Mouse (Mus musculus) natural killer cell, adult 2 months (primary cell): ENCODE results near the gene Cradd.

ENCODE experiments used
- DNase-seq, 2 experiments: peaks; one replicate each; pipeline ENCODE4 v3.0.0; 2022; ENCODE audit warnings: low spot score in 2 of 2

The Cradd gene

GRCm38 (mm10) chr10:95275488-95275887, 48.4 kb downstream of the Cradd start:
- DNase-seq, result no peak

- DNase-seq, result no peak
Measured at GRCm38 (mm10) chr10:95273226-95273625, 50.7 kb downstream of the Cradd start.

GRCm38 (mm10) chr10:95269151-95269550, 54.8 kb downstream of the Cradd start:
- DNase-seq, result no peak

GRCm38 (mm10) chr10:95268366-95268765, 55.6 kb downstream of the Cradd start:
- no peak for DNase-seq

DNA sequence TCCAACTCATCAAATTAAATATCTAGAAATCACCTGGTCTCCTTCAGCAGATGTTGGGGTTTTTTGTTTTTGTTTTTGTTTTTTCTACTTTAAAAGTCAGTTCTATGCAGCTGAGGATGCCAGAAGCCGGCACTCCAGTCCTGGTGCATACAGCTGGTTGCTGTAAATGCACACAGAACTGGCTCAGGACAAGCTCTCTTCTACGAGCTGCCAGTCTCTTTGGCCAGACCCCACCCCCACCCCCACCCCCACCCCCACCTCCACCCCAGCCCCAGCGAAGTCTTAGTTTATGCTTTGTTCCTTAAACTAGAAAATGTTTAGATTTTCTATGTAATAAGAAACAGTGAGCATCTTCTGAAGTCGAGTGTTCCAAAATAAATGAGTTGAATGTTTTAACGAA, 57.0 kb downstream of the Cradd start:
- DNase-seq, result no peak

DNA sequence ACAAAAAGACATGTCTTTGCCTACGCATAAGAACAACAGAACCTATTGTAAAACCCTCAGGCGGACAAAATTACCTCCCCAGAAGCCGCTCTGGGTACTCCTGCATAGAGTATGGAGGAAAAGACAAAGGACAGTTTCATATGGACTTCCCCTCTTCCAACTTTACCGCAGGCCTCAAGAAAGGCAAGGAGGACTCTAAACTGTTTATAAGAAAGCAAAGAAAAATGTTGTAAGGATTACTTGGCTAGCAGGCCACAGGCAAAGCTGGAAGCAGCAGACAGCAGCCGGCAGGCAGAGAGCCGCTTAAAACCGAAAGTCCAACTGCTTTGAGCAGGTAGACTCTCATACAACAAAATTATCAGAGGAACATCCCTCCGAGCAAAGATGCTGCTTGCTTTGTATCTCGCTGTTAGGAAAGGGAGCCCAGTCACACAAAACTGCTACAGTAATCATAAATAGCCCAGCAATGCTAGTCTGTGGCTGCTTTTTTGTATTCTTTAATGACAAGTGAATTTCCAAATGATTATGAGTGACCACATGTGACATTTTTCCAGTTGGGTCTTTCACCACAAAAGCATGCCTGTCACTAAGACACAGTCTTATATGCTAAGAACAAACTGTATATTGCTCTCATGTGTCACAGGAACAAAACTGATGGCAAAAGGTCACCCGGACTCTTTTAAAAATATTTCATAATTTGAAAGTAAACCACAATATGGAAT, 57.7 kb downstream of the Cradd start:
- DNase-seq, result no peak

GRCm38 (mm10) chr10:95265576-95265975, 58.4 kb downstream of the Cradd start:
- DNase-seq, result no peak

DNA sequence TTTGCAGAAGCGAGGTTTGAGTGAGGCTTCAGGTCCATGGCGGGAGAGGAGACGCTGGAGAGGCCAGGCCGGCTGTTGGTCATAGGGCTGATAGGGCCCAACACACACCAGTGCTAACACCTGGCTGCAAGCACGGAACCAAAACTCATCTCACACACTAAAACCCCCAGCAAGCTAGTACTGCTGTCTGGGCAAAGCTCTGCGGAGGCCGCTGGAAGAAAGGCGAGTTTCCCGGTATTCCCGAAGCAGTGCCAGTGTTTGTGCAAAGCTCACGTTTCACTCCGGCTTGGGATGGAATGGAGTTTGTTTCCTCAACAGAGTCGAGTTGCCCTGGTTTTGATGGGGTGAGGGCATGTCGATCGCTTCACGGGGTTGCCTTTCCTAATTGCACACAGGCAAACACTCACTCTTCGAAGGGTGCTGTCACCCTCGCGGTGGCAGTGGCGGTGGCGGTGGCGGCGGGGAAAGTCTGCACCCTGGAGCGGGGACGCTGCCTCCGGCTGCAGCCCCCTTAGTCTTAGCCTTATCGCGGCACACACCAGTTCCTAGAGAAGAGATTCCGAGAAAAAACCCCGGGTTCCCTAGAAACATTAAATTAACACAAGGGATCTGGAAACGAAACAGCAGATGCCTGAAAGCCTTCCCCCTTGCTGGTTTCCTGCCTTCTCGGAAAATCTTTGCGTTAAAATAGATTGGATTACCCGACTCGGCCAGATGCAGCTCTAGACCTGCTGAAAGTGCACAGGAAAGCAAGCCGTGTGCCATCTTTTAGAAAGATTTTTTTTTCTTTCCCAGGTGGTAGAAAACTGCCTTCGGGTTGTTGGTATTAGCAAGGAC, 59.2 kb downstream of the Cradd start:
- peak; percentile 24 to 32 for DNase-seq

GRCm38 (mm10) chr10:95262388-95262787, 61.5 kb downstream of the Cradd start:
- peak in 1 of 2 experiments; percentile 19 for DNase-seq

DNA sequence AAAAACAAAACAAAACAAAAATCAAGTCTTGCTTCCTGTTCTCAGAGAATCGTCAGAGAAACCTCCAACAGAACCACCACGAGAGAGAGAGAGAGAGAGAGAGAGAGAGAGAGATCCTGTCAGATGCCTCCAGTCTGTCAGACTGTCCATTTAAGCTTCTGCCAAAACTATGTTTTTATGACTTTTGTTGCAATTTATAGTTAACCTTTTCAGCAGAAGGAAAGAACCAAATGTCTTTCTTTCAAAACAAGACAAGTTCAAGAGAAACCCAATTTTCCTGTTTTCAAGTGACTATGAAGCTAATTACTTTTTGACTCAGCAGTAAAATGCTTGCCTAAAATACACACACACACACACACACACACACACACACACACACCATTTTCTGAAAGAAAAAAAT, 62.7 kb downstream of the Cradd start:
- no peak for DNase-seq

- no peak for DNase-seq
Measured at GRCm38 (mm10) chr10:95260420-95260819, 63.5 kb downstream of the Cradd start.

DNA sequence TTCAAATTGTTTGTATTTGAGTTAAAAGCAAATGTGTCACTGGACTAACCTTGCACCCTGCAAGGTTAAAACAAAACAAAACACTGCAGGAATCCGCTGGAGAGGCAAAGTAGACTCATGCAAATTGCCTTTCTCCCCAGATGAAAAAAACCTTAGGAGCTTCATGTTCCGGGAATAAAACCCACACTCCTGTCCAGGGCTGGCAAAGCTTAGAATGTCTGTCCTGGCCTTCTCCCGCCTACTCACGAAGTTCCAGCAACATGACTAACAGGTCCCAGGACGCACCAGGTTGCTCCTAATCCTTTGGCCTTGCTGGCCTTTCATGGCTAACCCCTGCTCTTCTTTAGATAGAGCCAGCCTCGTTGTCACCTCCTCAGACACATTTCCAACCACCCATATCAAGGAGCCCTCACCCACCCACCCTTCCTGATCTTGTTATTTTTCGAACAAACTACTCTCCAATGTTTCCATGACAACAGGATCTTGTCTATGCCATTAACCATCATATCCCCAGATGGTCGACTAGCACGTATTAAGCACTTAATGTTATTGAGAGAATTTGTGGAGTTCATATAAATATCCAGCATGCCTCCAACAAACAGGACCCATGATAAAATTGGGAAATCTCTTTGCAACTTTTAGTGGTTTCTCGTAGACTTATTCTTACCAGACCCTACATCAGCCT, 65.3 kb downstream of the Cradd start:
- DNase-seq, result no peak

- DNase-seq, result peak in 1 of 2 experiments; percentile 31
Measured at GRCm38 (mm10) chr10:95257979-95258378, 66.0 kb downstream of the Cradd start.

GRCm38 (mm10) chr10:95256095-95256494, 67.8 kb downstream of the Cradd start:
- no peak for DNase-seq

- no peak for DNase-seq
Measured at GRCm38 (mm10) chr10:95255018-95255680, 68.8 kb downstream of the Cradd start.

DNA sequence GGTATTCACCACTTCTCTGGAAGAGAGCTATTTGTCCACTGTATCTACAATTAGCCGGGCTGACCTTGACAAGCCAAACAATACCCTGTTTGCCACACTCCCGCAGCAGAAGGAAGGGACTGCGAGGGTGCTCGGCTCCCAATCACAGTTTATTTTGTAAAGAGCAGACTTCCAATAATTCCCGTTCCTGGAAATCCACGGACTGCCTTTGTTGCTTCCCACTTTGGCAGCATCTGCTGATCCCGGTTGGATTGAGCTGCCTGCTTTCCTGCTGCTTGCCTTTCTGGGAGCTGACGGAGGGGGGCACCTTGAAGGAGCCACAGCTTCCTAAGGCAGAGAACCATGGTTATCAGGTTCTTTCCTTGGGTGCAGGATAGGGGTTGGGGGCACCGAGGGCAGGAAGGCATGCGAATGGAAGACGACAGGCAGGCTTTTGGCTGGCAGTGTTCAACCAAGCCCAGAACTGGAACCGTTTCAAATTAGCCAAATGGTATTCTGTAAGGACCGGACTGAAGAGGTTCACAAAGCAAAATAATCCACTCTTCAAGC, 69.4 kb downstream of the Cradd start:
- no peak for DNase-seq

- DNase-seq, result no peak
Measured at GRCm38 (mm10) chr10:95254046-95254445, 69.9 kb downstream of the Cradd start.

DNA sequence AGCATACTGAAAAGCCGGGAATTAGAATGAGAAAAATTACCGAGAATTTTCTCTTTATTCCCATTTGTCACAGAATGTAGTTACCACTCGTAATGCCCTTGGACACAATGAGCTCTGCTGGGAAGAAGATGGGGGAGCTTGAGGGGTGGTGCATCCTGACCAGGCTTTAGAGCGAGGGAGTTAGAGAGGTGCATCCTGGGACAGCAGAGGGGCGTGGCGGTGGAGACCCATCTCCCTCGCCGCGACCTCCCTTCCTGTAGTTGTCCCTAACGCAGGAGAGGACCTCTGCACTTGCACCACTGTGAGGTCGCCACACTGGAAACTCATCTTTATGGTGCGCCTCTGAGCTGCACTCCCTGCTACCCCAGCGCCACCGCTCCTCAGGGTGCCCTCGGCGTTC, 72.3 kb downstream of the Cradd start:
- no peak for DNase-seq

- DNase-seq, result no peak
Measured at GRCm38 (mm10) chr10:95248362-95248761, 75.6 kb downstream of the Cradd start.

DNA sequence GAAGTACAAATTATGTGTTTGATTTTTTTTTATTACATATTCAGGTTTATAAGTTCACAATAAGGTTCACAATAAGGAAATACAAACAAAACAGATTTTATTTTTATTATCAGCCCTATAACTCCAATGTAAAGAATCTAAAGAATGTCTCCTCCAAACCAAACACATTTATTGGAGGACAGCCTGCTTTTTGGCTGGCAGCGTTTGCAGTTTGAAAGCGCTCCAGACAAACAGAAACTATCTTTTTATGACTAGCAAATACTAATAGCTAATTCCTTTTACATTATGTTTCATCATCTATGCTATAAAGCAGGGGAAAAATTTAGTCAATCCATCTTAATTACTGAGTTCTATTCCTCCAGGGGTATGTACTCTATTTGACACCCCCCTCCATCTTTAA, 77.2 kb downstream of the Cradd start:
- DNase-seq, result no peak

- no peak for DNase-seq
Measured at GRCm38 (mm10) chr10:95245680-95245982, 78.3 kb downstream of the Cradd start.
